Mouse (Mus musculus) T-helper 17 cell (primary cell): ENCODE data around the gene Chrm3.

Source experiments
- in situ Hi-C, 2 experiments: fragments of 300-600 bp; cut with MboI, MseI; formaldehyde crosslinking; loops; 1 replicate in 1 of 2; 2 replicates in 1 of 2; pipeline ENCODE4 v1.15.1; 2025; ENCODE audit warnings: high pct_unique_total_duplicates in 2 of 2

Gene Chrm3

GRCm38 (mm10) chr13:9997664-9998328, 362.9 kb downstream of the Chrm3 start:
- in situ Hi-C loops: no loop called here

GRCm38 (mm10) chr13:9995852-9996251, 364.8 kb downstream of the Chrm3 start:
- in situ Hi-C loops: no loop called here

GRCm38 (mm10) chr13:9993571-9993970, 367.1 kb downstream of the Chrm3 start:
- in situ Hi-C loops: no loop called here

GRCm38 (mm10) chr13:9992640-9993039, 368.0 kb downstream of the Chrm3 start:
- in situ Hi-C loops: no loop called here

- in situ Hi-C loops: no loop called here
Measured at GRCm38 (mm10) chr13:9985648-9986047, 375.0 kb downstream of the Chrm3 start.

GRCm38 (mm10) chr13:9983293-9983692, 377.4 kb downstream of the Chrm3 start:
- in situ Hi-C loops: no loop called here

- in situ Hi-C loops: no loop called here
Measured at GRCm38 (mm10) chr13:9977699-9978098, 382.9 kb downstream of the Chrm3 start.

GRCm38 (mm10) chr13:9973742-9974321, 386.8 kb downstream of the Chrm3 start:
- in situ Hi-C loops: loop anchor here in 1 of 2 experiments (25.0 kb wide), 1 partner anchor 1262 kb away; no protein-coding TSS in a partner anchor

- in situ Hi-C loops: loop anchor here in 1 of 2 experiments (25.0 kb wide), 1 partner anchor 1260 kb away; no protein-coding TSS in a partner anchor
Measured at GRCm38 (mm10) chr13:9971845-9972244, 388.8 kb downstream of the Chrm3 start.

- in situ Hi-C loops: loop anchor here in 1 of 2 experiments (25.0 kb wide), 1 partner anchor 1240 kb away; no protein-coding TSS in a partner anchor
Measured at GRCm38 (mm10) chr13:9952619-9953018, 408.0 kb downstream of the Chrm3 start.

- in situ Hi-C loops: loop anchor here in 1 of 2 experiments (25.0 kb wide), 1 partner anchor 1239 kb away; no protein-coding TSS in a partner anchor
Measured at GRCm38 (mm10) chr13:9951376-9951775, 409.3 kb downstream of the Chrm3 start.

- in situ Hi-C loops: no loop called here
Measured at GRCm38 (mm10) chr13:9949091-9949490, 411.6 kb downstream of the Chrm3 start.

GRCm38 (mm10) chr13:9940186-9940585, 420.5 kb downstream of the Chrm3 start:
- in situ Hi-C loops: no loop called here

- in situ Hi-C loops: no loop called here
Measured at GRCm38 (mm10) chr13:9938798-9939485, 421.7 kb downstream of the Chrm3 start.

GRCm38 (mm10) chr13:9932714-9933113, 427.9 kb downstream of the Chrm3 start:
- in situ Hi-C loops: no loop called here

- in situ Hi-C loops: no loop called here
Measured at GRCm38 (mm10) chr13:9930606-9931005, 430.0 kb downstream of the Chrm3 start.

GRCm38 (mm10) chr13:9929978-9930377, 430.7 kb downstream of the Chrm3 start:
- in situ Hi-C loops: no loop called here

GRCm38 (mm10) chr13:9921150-9921549, 439.5 kb downstream of the Chrm3 start:
- in situ Hi-C loops: no loop called here

- in situ Hi-C loops: no loop called here
Measured at GRCm38 (mm10) chr13:9912697-9913096, 447.9 kb downstream of the Chrm3 start.

GRCm38 (mm10) chr13:9908707-9909106, 451.9 kb downstream of the Chrm3 start:
- in situ Hi-C loops: no loop called here

GRCm38 (mm10) chr13:9907202-9907601, 453.4 kb downstream of the Chrm3 start:
- in situ Hi-C loops: no loop called here

- in situ Hi-C loops: no loop called here
Measured at GRCm38 (mm10) chr13:9904455-9904854, 456.2 kb downstream of the Chrm3 start.
